Mouse (Mus musculus): ENCODE data around the gene En2. TPM values are rescaled to one million over a fixed set of nuclear protein-coding genes. Genes with fewer than 3 reads are reported as not detected.

The En2 gene
- polyA plus RNA-seq, 1 experiment from 2014 or later: not detected

GRCm38 (mm10) chr5:28195473-28195872 lies 30.0 kb downstream of the En2 start:
- no peak overlapping the region for H3K9ac ChIP-seq
- H3K4me3 ChIP-seq: no peak overlapping the region

DNA sequence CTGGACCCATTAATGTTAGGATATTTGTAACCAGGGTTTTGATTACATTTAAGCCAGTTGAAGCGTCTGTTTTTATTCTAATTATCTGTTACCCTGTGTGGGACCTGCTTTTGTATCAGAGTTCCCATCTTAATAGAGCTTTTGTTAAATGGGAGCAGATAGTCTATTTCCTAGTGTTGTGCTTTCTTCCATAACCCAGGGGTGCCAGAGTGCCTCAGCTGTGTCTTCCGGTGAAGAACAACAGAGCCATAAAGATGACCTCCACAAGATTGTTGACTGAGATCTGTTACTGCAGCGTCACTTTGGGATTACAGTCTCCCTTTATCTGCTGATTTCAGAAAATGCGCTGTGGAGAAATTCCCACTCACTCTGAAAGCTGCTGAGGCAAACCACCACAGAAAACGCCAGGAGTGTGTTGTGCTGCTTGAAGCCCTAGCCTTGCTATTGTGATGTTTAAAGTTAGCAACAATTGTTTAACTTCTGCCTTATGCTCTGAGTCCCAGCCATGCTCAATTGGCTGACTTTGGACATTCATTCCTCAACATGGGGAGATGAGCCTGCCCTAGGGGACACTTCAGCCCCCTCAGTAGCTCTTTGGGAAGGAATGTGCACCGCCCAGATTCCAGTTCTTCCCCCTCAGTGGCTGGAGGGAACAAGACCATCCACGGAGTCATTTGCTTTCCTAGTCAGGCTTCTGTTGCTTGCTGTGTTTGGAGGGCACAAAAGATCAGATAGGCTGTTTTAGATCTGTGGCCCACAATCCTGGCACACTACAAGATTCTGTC lies 33.8 kb downstream of the En2 start:
- Histone ChIP-seq H3K27me3 (peaks cover 60% of the 10 kb centered on the region), H3K4me1 (no peaks in the 10 kb centered on the region), H3K9me3 (no peaks in the 10 kb centered on the region), H3K4me2 (no peak overlapping the region), H3K9ac (no peak overlapping the region), H3K27ac (no peak overlapping the region), H3K36me3 (no peaks in the 10 kb centered on the region), H3K4me3 (no peak overlapping the region)
- WGBS: 30% methylated on average over 7 of the region's 7 CpGs
- ATAC-seq (ENCODE audit: insufficient number of reproducible peaks, insufficient read depth, low FRiP score, low TSS enrichment, low read depth): no peak

More at GRCm38 (mm10) chr5:28195473-28195872, 30.0 kb downstream of the En2 start:
- Histone ChIP-seq H3K27ac (no peak overlapping the region), H3K36me3 (no peaks in the 10 kb centered on the region), H3K4me1 (no peaks in the 10 kb centered on the region), H3K4me2 (no peak overlapping the region), H3K27me3 (peaks cover 59% of the 10 kb centered on the region), H3K9me3 (no peaks in the 10 kb centered on the region)
- ATAC-seq (ENCODE audit: insufficient number of reproducible peaks, insufficient read depth, low FRiP score, low TSS enrichment, low read depth): no peak
- 66% methylated on average over 2 of the region's 2 CpGs for WGBS

DNA sequence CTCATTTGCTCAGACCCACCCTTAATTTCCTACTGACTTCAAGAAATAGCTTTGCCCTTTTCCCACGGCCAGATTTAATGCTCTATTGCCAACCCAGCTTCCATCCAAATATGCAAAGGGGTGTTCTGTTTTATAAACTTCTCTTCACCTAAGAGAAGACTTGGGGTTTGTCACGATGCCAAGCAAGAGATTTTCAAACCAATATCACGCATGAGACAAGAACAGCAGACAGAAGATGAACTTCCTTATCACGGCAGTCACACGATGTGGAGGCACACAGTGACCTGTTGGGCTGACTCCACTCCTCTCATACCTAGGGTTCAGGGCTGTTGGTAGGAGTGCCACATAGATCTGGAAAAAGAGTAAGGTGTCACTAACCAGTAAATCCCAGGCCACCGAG lies 37.6 kb downstream of the En2 start:
- Histone ChIP-seq H3K27ac (no peak overlapping the region), H3K9me3 (no peaks in the 10 kb centered on the region), H3K4me1 (no peaks in the 10 kb centered on the region), H3K9ac (no peak overlapping the region), H3K4me3 (no peak overlapping the region), H3K27me3 (peaks cover 73% of the 10 kb centered on the region), H3K36me3 (no peaks in the 10 kb centered on the region), H3K4me2 (no peak overlapping the region)
- ATAC-seq (ENCODE audit: insufficient number of reproducible peaks, insufficient read depth, low FRiP score, low TSS enrichment, low read depth): no peak
- 73% methylated on average over 6 of the region's 6 CpGs for WGBS

- no peak overlapping the region for H3K4me2 ChIP-seq
- H3K9ac ChIP-seq: no peak overlapping the region
- H3K9me3 ChIP-seq: no peaks in the 10 kb centered on the region
- no peaks in the 10 kb centered on the region for H3K36me3 ChIP-seq
- H3K27me3 ChIP-seq: peaks cover 80% of the 10 kb centered on the region
- 64% methylated on average over 2 of the region's 2 CpGs for WGBS
- no peak overlapping the region for H3K4me3 ChIP-seq
- H3K27ac ChIP-seq: no peak overlapping the region
- H3K4me1 ChIP-seq: peaks cover 3% of the 10 kb centered on the region; the same call in 1 of the 2 replicates
- no peak for ATAC-seq (ENCODE audit: insufficient number of reproducible peaks, insufficient read depth, low FRiP score, low TSS enrichment, low read depth)
Observed at GRCm38 (mm10) chr5:28204678-28205077, 39.2 kb downstream of the En2 start.

DNA sequence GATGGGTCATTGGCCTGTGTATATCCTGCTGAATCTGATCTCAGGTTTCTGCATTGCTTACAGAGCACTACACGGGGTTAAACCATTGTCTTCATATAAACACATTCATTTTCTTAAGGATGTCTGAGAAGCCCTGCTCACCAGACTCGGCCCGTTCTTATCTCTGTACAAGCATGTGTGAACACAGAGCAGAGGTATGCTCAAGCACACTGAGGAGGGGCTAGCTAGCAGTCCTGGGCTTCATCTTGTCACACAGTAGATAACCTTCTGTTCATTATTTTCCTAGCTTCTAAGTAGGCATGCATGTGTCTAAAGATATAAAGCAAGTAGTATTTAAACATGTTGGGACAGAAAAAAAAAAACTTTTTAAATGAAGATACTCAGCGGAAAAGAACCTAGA lies 41.0 kb downstream of the En2 start:
- Histone ChIP-seq H3K4me3 (no peak overlapping the region), H3K9me3 (no peaks in the 10 kb centered on the region), H3K9ac (no peak overlapping the region), H3K4me1 (peaks cover 8% of the 10 kb centered on the region), H3K4me2 (no peak overlapping the region), H3K36me3 (no peaks in the 10 kb centered on the region), H3K27ac (no peak overlapping the region), H3K27me3 (peaks cover 92% of the 10 kb centered on the region)
- no peak for ATAC-seq (ENCODE audit: insufficient number of reproducible peaks, insufficient read depth, low FRiP score, low TSS enrichment, low read depth)
- WGBS: 65% methylated on average over 4 of the region's 4 CpGs

- Histone ChIP-seq H3K4me1 (peaks cover 8% of the 10 kb centered on the region), H3K9me3 (no peaks in the 10 kb centered on the region), H3K27me3 (peaks cover 92% of the 10 kb centered on the region), H3K27ac (no peak overlapping the region), H3K36me3 (no peaks in the 10 kb centered on the region), H3K4me3 (no peak overlapping the region), H3K9ac (no peak overlapping the region), H3K4me2 (no peak overlapping the region)
- 59% methylated on average over 4 of the region's 4 CpGs for WGBS
- ATAC-seq (ENCODE audit: insufficient number of reproducible peaks, insufficient read depth, low FRiP score, low TSS enrichment, low read depth): no peak
Observed at GRCm38 (mm10) chr5:28207043-28207442, 41.5 kb downstream of the En2 start.

DNA sequence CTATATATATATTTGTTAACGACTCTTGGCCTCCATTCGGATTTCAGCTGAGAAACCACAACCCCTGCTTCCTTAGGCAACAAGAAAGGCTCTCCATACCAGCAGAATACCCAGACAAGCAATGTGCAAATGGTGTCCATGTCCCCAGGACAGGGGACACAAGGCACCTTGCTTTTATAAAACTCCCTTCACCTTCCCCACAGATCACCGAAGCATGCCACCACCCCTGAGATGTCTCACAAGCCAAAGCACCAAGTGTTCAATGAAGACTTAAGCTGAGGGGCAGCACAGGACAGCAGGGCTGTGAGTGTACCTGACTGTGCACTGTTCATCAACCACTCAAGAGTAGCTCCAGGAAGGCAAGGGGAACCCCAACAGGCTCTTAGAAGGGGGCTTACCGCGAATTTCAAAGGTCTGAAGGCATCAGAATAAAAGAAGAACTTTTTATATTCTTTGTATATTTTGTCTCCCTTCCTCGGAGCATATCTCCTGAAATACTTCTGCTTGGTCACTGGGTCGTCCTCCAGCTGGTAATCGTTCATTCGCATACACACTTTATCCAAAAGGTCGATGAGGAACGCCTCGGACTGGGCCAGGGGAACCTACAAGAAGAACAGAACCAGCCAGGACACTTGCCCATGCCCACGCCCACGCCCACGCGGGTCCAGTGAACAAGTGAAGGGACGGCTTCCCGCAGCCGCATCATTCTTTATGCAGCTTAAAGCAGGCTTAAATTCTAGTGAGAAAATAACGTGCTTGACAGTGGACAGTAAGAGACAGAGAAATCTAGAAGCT lies 43.4 kb downstream of the En2 start:
- H3K4me1 ChIP-seq: peaks cover 8% of the 10 kb centered on the region
- peaks cover 96% of the 10 kb centered on the region for H3K27me3 ChIP-seq
- no peak overlapping the region for H3K9ac ChIP-seq
- 10% methylated on average over 20 of the region's 20 CpGs for WGBS
- H3K27ac ChIP-seq: no peak overlapping the region
- no peaks in the 10 kb centered on the region for H3K9me3 ChIP-seq
- no peaks in the 10 kb centered on the region for H3K36me3 ChIP-seq
- H3K4me2 ChIP-seq: peak overlapping the region; percentile 55; the same call in 1 of the 2 replicates
- no peak for ATAC-seq (ENCODE audit: insufficient number of reproducible peaks, insufficient read depth, low FRiP score, low TSS enrichment, low read depth)
- H3K4me3 ChIP-seq: peak overlapping the region; percentile 36; the same call in 1 of the 2 replicates

- no peak for ATAC-seq (ENCODE audit: insufficient number of reproducible peaks, insufficient read depth, low FRiP score, low TSS enrichment, low read depth)
- Histone ChIP-seq H3K4me2 (peak overlapping the region; percentile 55), H3K4me1 (peaks cover 8% of the 10 kb centered on the region), H3K27ac (no peak overlapping the region), H3K27me3 (peaks cover 96% of the 10 kb centered on the region), H3K9ac (no peak overlapping the region), H3K9me3 (no peaks in the 10 kb centered on the region), H3K4me3 (peak overlapping the region; percentile 36), H3K36me3 (no peaks in the 10 kb centered on the region)
- WGBS: under 1% methylated on average over 80 of the region's 80 CpGs
Observed at GRCm38 (mm10) chr5:28209549-28210431, 44.3 kb downstream of the En2 start.

GRCm38 (mm10) chr5:28210591-28211550 lies 45.4 kb downstream of the En2 start:
- H3K36me3 ChIP-seq: no peaks in the 10 kb centered on the region
- ATAC-seq (ENCODE audit: insufficient number of reproducible peaks, insufficient read depth, low FRiP score, low TSS enrichment, low read depth): no peak
- H3K27me3 ChIP-seq: peaks cover 96% of the 10 kb centered on the region
- no peak overlapping the region for H3K4me2 ChIP-seq
- no peaks in the 10 kb centered on the region for H3K9me3 ChIP-seq
- no peak overlapping the region for H3K9ac ChIP-seq
- peaks cover 8% of the 10 kb centered on the region for H3K4me1 ChIP-seq
- no peak overlapping the region for H3K27ac ChIP-seq
- 1% methylated on average over 29 of the region's 29 CpGs for WGBS
- no peak overlapping the region for H3K4me3 ChIP-seq

DNA sequence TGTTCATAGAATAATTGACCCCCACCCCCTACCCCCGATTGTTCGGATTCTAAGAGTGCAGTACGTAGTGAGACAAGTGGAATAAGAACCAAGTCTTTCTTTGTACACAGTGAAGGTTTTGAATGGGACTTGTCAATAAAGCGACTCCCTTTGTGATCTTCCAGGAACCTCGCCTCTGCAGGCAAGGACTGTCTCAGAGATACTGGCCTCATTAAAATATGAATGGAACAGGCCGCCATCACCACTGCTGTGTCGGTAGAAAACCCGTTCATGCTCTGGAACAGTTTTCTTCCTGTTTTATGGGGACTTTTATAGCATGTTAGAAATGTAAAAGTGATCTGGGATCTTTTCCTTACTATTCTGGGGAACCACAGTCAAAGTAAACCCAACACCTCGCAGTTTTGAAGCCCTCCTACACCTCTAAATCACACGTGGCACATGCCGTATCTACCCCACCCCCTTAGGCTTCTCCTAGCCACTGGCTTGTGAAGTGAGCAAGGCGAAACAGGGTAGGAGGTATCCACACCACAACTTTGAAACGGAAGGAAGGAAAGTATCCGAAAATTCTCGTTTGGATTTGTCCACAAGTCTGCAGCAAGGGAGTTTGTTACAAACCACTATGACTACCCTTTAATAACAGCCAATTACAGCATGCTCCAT lies 46.3 kb downstream of the En2 start:
- 2% methylated on average over 15 of the region's 15 CpGs for WGBS
- H3K27ac ChIP-seq: no peak overlapping the region
- no peak for ATAC-seq (ENCODE audit: insufficient number of reproducible peaks, insufficient read depth, low FRiP score, low TSS enrichment, low read depth)
- no peak overlapping the region for H3K4me3 ChIP-seq
- H3K36me3 ChIP-seq: no peaks in the 10 kb centered on the region
- no peaks in the 10 kb centered on the region for H3K9me3 ChIP-seq
- no peak overlapping the region for H3K9ac ChIP-seq
- peaks cover 96% of the 10 kb centered on the region for H3K27me3 ChIP-seq
- no peak overlapping the region for H3K4me2 ChIP-seq
- H3K4me1 ChIP-seq: peaks cover 8% of the 10 kb centered on the region
